8 mouse cellular contexts compared by ENCODE assay signal in genomic region chr5:100845848-100846598, GRCm38 (mm10). TPM values are rescaled to one million over a fixed set of nuclear protein-coding genes. Genes with fewer than 3 reads are reported as not detected.
A peak's percentile ranks its signal among the peaks of the same experiment; 100 is the strongest.
DNase-seq lines count a peak whose midpoint lies in the region; ATAC-seq and TF ChIP-seq lines count a peak whose summit lies in the region.

No protein-coding gene starts in this region.

- peaks cover 57% of the 10 kb centered on the region for H3K27me3 ChIP-seq in embryonic facial prominence, embryonic 13.5 days
- peaks cover 7% of the 10 kb centered on the region; the same call in 1 of the 2 replicates for H3K27me3 ChIP-seq in heart, embryonic 11.5 days (ENCODE audit: control insufficient read depth, insufficient read depth, low read length)
- peaks cover 52% of the 10 kb centered on the region for H3K27me3 ChIP-seq in kidney, embryonic 15.5 days
- H3K27me3 ChIP-seq in liver, embryonic 12.5 days (replicated peaks) = peaks cover 62% of the 10 kb centered on the region
- H3K27me3 ChIP-seq in myocyte (ENCODE audit: control insufficient read depth, insufficient read depth, insufficient read length) = no peaks in the 10 kb centered on the region

- DNase-seq in 3134 (ENCODE audit: extremely low read depth, insufficient read length, low spot score) = peak; percentile 92
- DNase-seq in adrenal gland, postnatal 14 days = peak; percentile 88
- DNase-seq in spleen, postnatal 4 days (ENCODE audit: low spot score in 2 of 2) = peak; percentile 47 to 80

- peak overlapping the region; percentile 99 for H3K4me2 ChIP-seq in embryonic facial prominence, embryonic 13.5 days
- peak overlapping the region; percentile 79 for H3K4me2 ChIP-seq in heart, embryonic 11.5 days
- H3K4me2 ChIP-seq in kidney, embryonic 15.5 days = peak overlapping the region; percentile 98
- H3K4me2 ChIP-seq in liver, embryonic 12.5 days = peak overlapping the region; percentile 77
- peak overlapping the region; percentile 94 for H3K4me2 ChIP-seq in myocyte (ENCODE audit: low read depth)

- peaks cover 12% of the 10 kb centered on the region for H3K4me1 ChIP-seq in embryonic facial prominence, embryonic 13.5 days
- H3K4me1 ChIP-seq in heart, embryonic 11.5 days (ENCODE audit: control insufficient read depth, insufficient read depth, low read length) = peaks cover 4% of the 10 kb centered on the region; the same call in 1 of the 2 replicates
- H3K4me1 ChIP-seq in kidney, embryonic 15.5 days = peaks cover 18% of the 10 kb centered on the region
- H3K4me1 ChIP-seq in liver, embryonic 12.5 days = 0 out of 2 replicates have a peak, but pooled peaks cover 13% of the 10 kb centered on the region

- no peaks in the 10 kb centered on the region for H3K79me2 ChIP-seq in myocyte (ENCODE audit: control insufficient read depth, insufficient read depth)

- peaks cover 6% of the 10 kb centered on the region; the same call in 1 of the 2 replicates for H3K9me3 ChIP-seq in embryonic facial prominence, embryonic 13.5 days
- peaks cover 4% of the 10 kb centered on the region; the same call in 1 of the 2 replicates for H3K9me3 ChIP-seq in heart, embryonic 11.5 days (replicated peaks; ENCODE audit: control insufficient read depth, low read length)
- H3K9me3 ChIP-seq in kidney, embryonic 15.5 days (replicated peaks) = peaks cover 9% of the 10 kb centered on the region
- H3K9me3 ChIP-seq in liver, embryonic 12.5 days (replicated peaks) = 0 out of 2 replicates have a peak, but pooled peaks cover 4% of the 10 kb centered on the region

- no peak overlapping the region for H3K27ac ChIP-seq in embryonic facial prominence, embryonic 13.5 days
- H3K27ac ChIP-seq in heart, embryonic 11.5 days (ENCODE audit: low read depth, low read length) = peak overlapping the region; percentile 93
- no peak overlapping the region for H3K27ac ChIP-seq in kidney, embryonic 15.5 days
- H3K27ac ChIP-seq in liver, embryonic 12.5 days = no peak overlapping the region

- ATAC-seq in embryonic facial prominence, embryonic 13.5 days (ENCODE audit: insufficient number of reproducible peaks, insufficient read depth, low FRiP score, low TSS enrichment, low read depth) = no peak; the same call in 1 of the 2 replicates
- ATAC-seq in heart, embryonic 11.5 days (replicated peaks; ENCODE audit: insufficient number of reproducible peaks, low FRiP score, low TSS enrichment) = peak; percentile 84
- ATAC-seq in kidney, embryonic 15.5 days (replicated peaks; ENCODE audit: low FRiP score) = peak; percentile 78
- ATAC-seq in liver, embryonic 12.5 days = peak; percentile 58

- peak; percentile 51 for TF ChIP-seq POLR2A in myocyte (IDR thresholded peaks at IDR 0.05; ENCODE audit: insufficient read length, low read depth)

- peak overlapping the region; percentile 69 for H3K9ac ChIP-seq in embryonic facial prominence, embryonic 13.5 days
- H3K9ac ChIP-seq in heart, embryonic 11.5 days (ENCODE audit: low read depth, low read length) = peak overlapping the region; percentile 69
- H3K9ac ChIP-seq in kidney, embryonic 15.5 days = peak overlapping the region; percentile 46
- H3K9ac ChIP-seq in liver, embryonic 12.5 days = peak overlapping the region; percentile 39; the same call in 1 of the 2 replicates

- under 1% methylated on average over 52 of the region's 52 CpGs for WGBS in embryonic facial prominence, embryonic 13.5 days
- WGBS in heart, embryonic 11.5 days (ENCODE audit: insufficient replicate concordance) = under 1% methylated on average over 52 of the region's 52 CpGs
- WGBS in kidney, embryonic 15.5 days = under 1% methylated on average over 52 of the region's 52 CpGs
- WGBS in liver, embryonic 12.5 days (ENCODE audit: insufficient replicate concordance) = under 1% methylated on average over 52 of the region's 52 CpGs

- H3K4me3 ChIP-seq in embryonic facial prominence, embryonic 13.5 days = peak overlapping the region; percentile 64
- H3K4me3 ChIP-seq in heart, embryonic 11.5 days (ENCODE audit: low read depth, low read length) = peak overlapping the region; percentile 60
- H3K4me3 ChIP-seq in kidney, embryonic 15.5 days (replicated peaks) = peak overlapping the region; percentile 62
- peak overlapping the region; percentile 56 for H3K4me3 ChIP-seq in liver, embryonic 12.5 days
- peak overlapping the region; percentile 72 for H3K4me3 ChIP-seq in myocyte

- no peaks in the 10 kb centered on the region for H3K36me3 ChIP-seq in embryonic facial prominence, embryonic 13.5 days
- no peaks in the 10 kb centered on the region for H3K36me3 ChIP-seq in heart, embryonic 11.5 days (ENCODE audit: control insufficient read depth, insufficient read depth, low read length)
- H3K36me3 ChIP-seq in kidney, embryonic 15.5 days = no peaks in the 10 kb centered on the region
- no peaks in the 10 kb centered on the region for H3K36me3 ChIP-seq in liver, embryonic 12.5 days
- no peaks in the 10 kb centered on the region for H3K36me3 ChIP-seq in myocyte (ENCODE audit: control insufficient read depth, insufficient read depth)

- H3ac ChIP-seq in myocyte (ENCODE audit: control insufficient read depth, insufficient read length) = peak overlapping the region; percentile 94

TF ChIP-seq in myocyte, 11 proteins besides CTCF, POLR2A, EP300 and RAD21:
- TF ChIP-seq CEBPB (IDR thresholded peaks at IDR 0.05; ENCODE audit: insufficient read depth, poor library complexity, severe bottlenecking) = peak; percentile 77
- TF ChIP-seq TCF3 (IDR thresholded peaks at IDR 0.05; ENCODE audit: insufficient read length, low read depth) = no peak
- no peak for TF ChIP-seq MYOG (IDR thresholded peaks at IDR 0.05; ENCODE audit: control insufficient read depth in 1 of 3, insufficient read depth in 1 of 3, insufficient read length in 2 of 3, low read depth in 2 of 3)
- peak in 1 of 3 experiments; percentile 12 for TF ChIP-seq MYOD1 (IDR thresholded peaks at IDR 0.05; ENCODE audit: control insufficient read depth in 1 of 3, insufficient read length in 2 of 3, low read depth in 2 of 3)
- TF ChIP-seq MAX (IDR thresholded peaks at IDR 0.05; ENCODE audit: low read depth) = no peak
- no peak for TF ChIP-seq USF1 (IDR thresholded peaks at IDR 0.05; ENCODE audit: low read depth)

RNA-seq across cellular contexts. Expression of gene Gpat3, which starts 0.5 kb away (rescaled TPM):
- total RNA-seq in adrenal gland, postnatal 14 days (2021) = 5.1 and 7.7 TPM in 2 replicates
- 0.72 and 1.1 TPM in 2 replicates for polyA plus RNA-seq in embryonic facial prominence, embryonic 13.5 days (2015; fragmentation: Nextera tagmentation; extraction: Ambion mirVana)
- 6.9 and 7.4 TPM in 2 replicates for polyA plus RNA-seq in heart, embryonic 11.5 days (2014; fragmentation: Nextera tagmentation; extraction: Ambion mirVana)
- polyA plus RNA-seq in kidney, embryonic 15.5 days (2015; fragmentation: Nextera tagmentation; extraction: Ambion mirVana) = 1.1 and 1.7 TPM in 2 replicates
- polyA plus RNA-seq in liver, embryonic 12.5 days (2016; fragmentation: Nextera tagmentation; extraction: Ambion mirVana) = 0.75 and 0.93 TPM in 2 replicates
- 4.7 TPM for polyA plus RNA-seq in myocyte (2012; fragmentation: generic; extraction: Trizol)

RNA-seq across cellular contexts. Expression of gene Abraxas1, which starts 25.3 kb away (rescaled TPM):
- total RNA-seq in adrenal gland, postnatal 14 days (2021) = 10.2 and 16.0 TPM in 2 replicates
- 36.8 and 43.1 TPM in 2 replicates for polyA plus RNA-seq in embryonic facial prominence, embryonic 13.5 days (2015; fragmentation: Nextera tagmentation; extraction: Ambion mirVana)
- 22.2 and 33.8 TPM in 2 replicates for polyA plus RNA-seq in heart, embryonic 11.5 days (2014; fragmentation: Nextera tagmentation; extraction: Ambion mirVana)
- polyA plus RNA-seq in kidney, embryonic 15.5 days (2015; fragmentation: Nextera tagmentation; extraction: Ambion mirVana) = 34.3 and 36.5 TPM in 2 replicates
- polyA plus RNA-seq in liver, embryonic 12.5 days (2016; fragmentation: Nextera tagmentation; extraction: Ambion mirVana) = 23.3 and 24.3 TPM in 2 replicates
- polyA plus RNA-seq in myocyte (2012; fragmentation: generic; extraction: Trizol) = 7.6 TPM

RNA-seq across cellular contexts. Expression of gene Mrps18c, which starts 47.6 kb away (rescaled TPM):
- total RNA-seq in adrenal gland, postnatal 14 days (2021) = 91.8 and 110 TPM in 2 replicates
- polyA plus RNA-seq in embryonic facial prominence, embryonic 13.5 days (2015; fragmentation: Nextera tagmentation; extraction: Ambion mirVana) = 173 and 181 TPM in 2 replicates
- polyA plus RNA-seq in heart, embryonic 11.5 days (2014; fragmentation: Nextera tagmentation; extraction: Ambion mirVana) = 137 and 158 TPM in 2 replicates
- 164 and 177 TPM in 2 replicates for polyA plus RNA-seq in kidney, embryonic 15.5 days (2015; fragmentation: Nextera tagmentation; extraction: Ambion mirVana)
- 165 and 176 TPM in 2 replicates for polyA plus RNA-seq in liver, embryonic 12.5 days (2016; fragmentation: Nextera tagmentation; extraction: Ambion mirVana)
- polyA plus RNA-seq in myocyte (2012; fragmentation: generic; extraction: Trizol) = 71.7 TPM

RNA-seq across cellular contexts. Expression of gene Helq, which starts 47.6 kb away (rescaled TPM):
- total RNA-seq in adrenal gland, postnatal 14 days (2021) = 6.6 and 8.6 TPM in 2 replicates
- 20.3 and 22.0 TPM in 2 replicates for polyA plus RNA-seq in embryonic facial prominence, embryonic 13.5 days (2015; fragmentation: Nextera tagmentation; extraction: Ambion mirVana)
- polyA plus RNA-seq in heart, embryonic 11.5 days (2014; fragmentation: Nextera tagmentation; extraction: Ambion mirVana) = 13.1 and 15.3 TPM in 2 replicates
- polyA plus RNA-seq in kidney, embryonic 15.5 days (2015; fragmentation: Nextera tagmentation; extraction: Ambion mirVana) = 14.2 and 15.4 TPM in 2 replicates
- 22.2 and 23.4 TPM in 2 replicates for polyA plus RNA-seq in liver, embryonic 12.5 days (2016; fragmentation: Nextera tagmentation; extraction: Ambion mirVana)
- polyA plus RNA-seq in myocyte (2012; fragmentation: generic; extraction: Trizol) = 4.2 TPM
